Mouse (Mus musculus) kidney, embryonic 15.5 days (tissue): ENCODE results near the gene Ppp1r16b. TPM values are rescaled to one million over a fixed set of nuclear protein-coding genes. Genes with fewer than 3 reads are reported as not detected.
A peak's percentile ranks its signal among the peaks of the same experiment; 100 is the strongest.
"Not testable (repeated sequence)": the region's sequence is repeated elsewhere in the genome, so short reads cannot be mapped to it uniquely, and the experiment has no call there.

Experiments used
- ATAC-seq: fragments of 200-750 bp; cut with Nextera tagmentation; replicated peaks from 2 replicates; pipeline ENCODE4 v1.8.0; 2017; ENCODE audit warnings: moderate TSS enrichment; ENCODE audit not compliant: low FRiP score
- H3K27ac ChIP-seq: fragments of 300-500 bp; sonication (generic); 2 replicates; pipeline ENCODE4 v1.5.1; 2015; ENCODE audit warnings: mild to moderate bottlenecking, inconsistent platforms
- H3K27me3 ChIP-seq: fragments of 300-500 bp; sonication (generic); 2 replicates; pipeline ENCODE4 v1.6.1; 2015; ENCODE audit warnings: inconsistent platforms
- H3K36me3 ChIP-seq: fragments of 300-500 bp; sonication (generic); 2 replicates; pipeline ENCODE4 v1.6.1; 2015; ENCODE audit warnings: inconsistent platforms
- H3K4me1 ChIP-seq: fragments of 300-500 bp; sonication (generic); 2 replicates; pipeline ENCODE4 v1.6.1; 2015; ENCODE audit warnings: inconsistent platforms
- H3K4me2 ChIP-seq: fragments of 300-500 bp; sonication (generic); 2 replicates; pipeline ENCODE4 v1.6.1; 2015; ENCODE audit warnings: moderate library complexity, mild to moderate bottlenecking, inconsistent platforms
- H3K4me3 ChIP-seq: fragments of 300-500 bp; sonication (generic); replicated peaks from 2 replicates; pipeline ENCODE4 v1.5.1; 2015; ENCODE audit warnings: mild to moderate bottlenecking, inconsistent platforms
- H3K9ac ChIP-seq: fragments of 300-500 bp; sonication (generic); 2 replicates; pipeline ENCODE4 v1.6.1; 2015; ENCODE audit warnings: mild to moderate bottlenecking, inconsistent platforms
- H3K9me3 ChIP-seq: fragments of 300-500 bp; sonication (generic); replicated peaks from 2 replicates; pipeline ENCODE4 v1.6.1; 2016; ENCODE audit warnings: inconsistent platforms
- WGBS: fragments of 180-500 bp; shearing (Covaris S2); methylation state at CpG from one replicate; pipeline ENCODE4 v1.1.7; 2015; ENCODE audit warnings: mixed read lengths; 5-methylcytosine and 5-hydroxymethylcytosine counted together
- polyA plus RNA-seq: library from polyadenylated mRNA; unstranded; fragments of >200 nt; fragmentation: Nextera tagmentation; extraction: Ambion mirVana; gene quantifications from 2 replicates; pipeline ENCODE4 v1.2.1, GENCODE M21; 2015

Gene Ppp1r16b
- polyA plus RNA-seq, 1 experiment from 2014 or later: 14.9 TPM

DNA sequence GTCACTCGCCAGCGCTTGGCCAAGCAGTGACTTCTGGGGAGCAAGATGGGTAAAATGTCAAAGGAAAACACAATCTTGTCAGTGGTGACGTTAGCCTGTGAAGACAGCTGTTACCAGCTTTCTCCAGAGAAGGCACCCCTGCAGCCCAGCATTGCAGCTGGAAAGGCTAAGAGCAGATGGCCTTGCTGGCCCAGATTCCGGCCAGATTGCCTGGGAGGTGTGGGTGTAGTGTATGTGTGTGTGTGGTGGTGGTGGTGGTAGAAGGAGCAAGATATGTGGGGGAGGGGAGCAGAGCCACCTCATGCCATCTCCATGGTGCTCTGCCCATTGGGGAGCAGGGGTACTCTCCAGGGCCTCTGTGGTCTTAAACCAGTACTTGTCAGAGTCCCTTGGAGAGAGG lies 67.9 kb downstream of the Ppp1r16b start:
- H3K36me3 ChIP-seq: no peaks in the 10 kb centered on the region
- H3K4me3 ChIP-seq: no peak overlapping the region
- 56% methylated on average over 4 of the region's 4 CpGs for WGBS
- no peaks in the 10 kb centered on the region for H3K27me3 ChIP-seq
- no peak for ATAC-seq
- H3K4me2 ChIP-seq: no peak overlapping the region
- H3K9ac ChIP-seq: no peak overlapping the region
- H3K4me1 ChIP-seq: peaks cover 25% of the 10 kb centered on the region
- no peaks in the 10 kb centered on the region for H3K9me3 ChIP-seq
- H3K27ac ChIP-seq: no peak overlapping the region

DNA sequence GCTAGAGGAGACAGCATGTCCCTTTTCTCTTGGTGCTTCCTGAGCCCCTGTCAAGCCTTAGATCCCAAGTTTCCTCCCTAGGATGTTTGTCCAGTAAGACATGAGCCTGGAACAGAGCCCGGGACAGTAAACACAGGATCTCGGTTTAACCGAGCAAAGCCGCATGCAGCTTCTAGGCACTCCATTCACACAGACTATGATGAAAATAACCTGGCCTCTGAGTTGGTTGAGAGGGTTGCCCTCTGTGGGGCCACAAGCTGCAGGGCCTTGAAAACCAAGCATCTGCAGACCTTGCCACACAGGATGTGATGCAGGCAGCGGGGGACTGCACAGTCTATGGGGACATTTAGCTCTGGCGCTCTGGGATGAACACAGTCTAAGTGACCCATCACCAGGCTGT lies 68.7 kb downstream of the Ppp1r16b start:
- H3K9me3 ChIP-seq: no peaks in the 10 kb centered on the region
- WGBS: 74% methylated on average over 6 of the region's 6 CpGs
- no peak overlapping the region for H3K9ac ChIP-seq
- H3K4me3 ChIP-seq: no peak overlapping the region
- peaks cover 25% of the 10 kb centered on the region for H3K4me1 ChIP-seq
- no peak overlapping the region for H3K4me2 ChIP-seq
- no peaks in the 10 kb centered on the region for H3K36me3 ChIP-seq
- no peaks in the 10 kb centered on the region for H3K27me3 ChIP-seq
- 0 out of 2 replicates have a peak overlapping the region, but pooled peaks have one; percentile 22 for H3K27ac ChIP-seq
- ATAC-seq: no peak

DNA sequence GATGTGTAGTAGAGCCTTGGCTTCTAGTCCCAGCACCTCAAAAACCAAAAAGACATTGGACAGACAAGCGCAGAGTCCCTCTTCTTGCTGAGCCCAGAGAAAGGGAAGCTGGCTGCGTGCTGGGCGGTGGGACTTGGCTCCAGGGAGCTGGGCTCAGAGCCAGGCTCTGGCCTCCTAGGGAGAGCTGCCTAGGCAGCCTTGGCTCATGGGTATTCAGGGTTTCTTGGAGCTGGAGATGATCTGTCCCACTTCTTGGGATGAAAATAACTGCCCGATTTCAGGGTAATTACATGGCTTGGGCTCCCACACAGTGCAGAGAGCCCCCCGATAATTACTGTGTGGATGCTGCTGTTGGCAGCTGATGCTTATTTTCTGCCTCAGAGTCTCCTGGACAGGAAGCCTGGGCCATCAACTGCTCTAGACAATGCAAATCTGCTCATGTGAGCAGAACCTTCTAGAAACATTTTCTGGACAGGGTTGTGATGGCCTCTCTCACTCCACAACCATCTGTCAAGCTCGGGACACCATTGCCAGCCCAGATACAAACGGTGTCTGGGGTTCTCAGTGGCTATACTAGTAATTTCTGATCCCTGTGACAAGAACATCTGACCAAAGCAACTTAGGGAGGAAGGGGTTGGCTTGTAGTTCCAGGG lies 69.4 kb downstream of the Ppp1r16b start:
- peak overlapping the region; percentile 22; the same call in 1 of the 2 replicates for H3K27ac ChIP-seq

DNA sequence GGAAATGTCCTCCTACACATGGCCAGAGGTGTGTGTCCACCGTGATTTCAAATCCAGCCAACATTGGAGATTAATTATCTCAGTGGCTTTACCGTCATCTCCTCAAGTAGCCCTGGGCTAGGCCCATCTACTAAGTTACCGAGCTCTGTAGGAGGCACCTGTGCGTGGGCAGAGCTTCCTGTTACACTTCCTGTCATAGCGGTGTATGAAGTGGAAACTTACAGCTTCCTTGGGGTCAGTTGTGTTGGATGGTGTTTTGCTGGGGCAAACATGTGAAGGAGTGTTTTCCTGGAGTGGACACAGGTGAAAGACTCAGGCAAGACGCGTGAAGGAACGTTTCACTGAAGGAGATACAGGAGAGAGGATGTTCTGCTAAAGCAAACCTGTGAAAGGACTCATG lies 70.1 kb downstream of the Ppp1r16b start:
- H3K9me3 ChIP-seq: no peaks in the 10 kb centered on the region
- H3K27ac ChIP-seq: no peak overlapping the region
- H3K9ac ChIP-seq: no peak overlapping the region
- H3K36me3 ChIP-seq: no peaks in the 10 kb centered on the region
- no peaks in the 10 kb centered on the region for H3K27me3 ChIP-seq
- no peak for ATAC-seq
- H3K4me3 ChIP-seq: no peak overlapping the region
- peaks cover 25% of the 10 kb centered on the region for H3K4me1 ChIP-seq
- WGBS: 73% methylated on average over 8 of the region's 8 CpGs
- no peak overlapping the region for H3K4me2 ChIP-seq

More for the DNA sequence above, 69.4 kb downstream of the Ppp1r16b start:
- H3K9me3 ChIP-seq: no peaks in the 10 kb centered on the region
- no peaks in the 10 kb centered on the region for H3K27me3 ChIP-seq
- H3K4me1 ChIP-seq: peaks cover 25% of the 10 kb centered on the region
- no peaks in the 10 kb centered on the region for H3K36me3 ChIP-seq
- ATAC-seq: no peak
- H3K9ac ChIP-seq: no peak overlapping the region
- H3K4me3 ChIP-seq: no peak overlapping the region
- no peak overlapping the region for H3K4me2 ChIP-seq
- WGBS: 82% methylated on average over 7 of the region's 7 CpGs

DNA sequence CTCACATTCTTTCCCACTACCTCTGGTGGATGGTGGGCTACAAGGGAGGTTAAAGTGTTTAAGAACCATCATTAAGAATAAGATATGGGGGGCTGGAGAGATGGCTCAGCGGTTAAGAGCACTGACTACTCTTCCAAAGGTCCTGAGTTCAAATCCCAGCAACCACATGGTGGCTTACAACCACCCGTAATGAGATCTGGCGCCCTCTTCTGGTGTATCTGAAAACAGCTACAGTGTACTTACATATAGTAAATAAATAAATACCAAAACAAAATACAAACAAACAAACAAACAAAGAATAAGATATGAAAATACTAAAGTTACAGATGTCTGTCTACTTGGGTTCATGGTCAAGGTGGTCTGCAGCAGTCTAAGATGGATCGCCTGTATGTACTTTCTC lies 71.0 kb downstream of the Ppp1r16b start:
- WGBS: 81% methylated on average over 4 of the region's 4 CpGs
- peaks cover 25% of the 10 kb centered on the region for H3K4me1 ChIP-seq
- not testable (repeated sequence) for H3K4me2 ChIP-seq, H3K27me3 ChIP-seq, H3K9ac ChIP-seq, H3K27ac ChIP-seq, ATAC-seq, H3K9me3 ChIP-seq, H3K4me3 ChIP-seq, H3K36me3 ChIP-seq

DNA sequence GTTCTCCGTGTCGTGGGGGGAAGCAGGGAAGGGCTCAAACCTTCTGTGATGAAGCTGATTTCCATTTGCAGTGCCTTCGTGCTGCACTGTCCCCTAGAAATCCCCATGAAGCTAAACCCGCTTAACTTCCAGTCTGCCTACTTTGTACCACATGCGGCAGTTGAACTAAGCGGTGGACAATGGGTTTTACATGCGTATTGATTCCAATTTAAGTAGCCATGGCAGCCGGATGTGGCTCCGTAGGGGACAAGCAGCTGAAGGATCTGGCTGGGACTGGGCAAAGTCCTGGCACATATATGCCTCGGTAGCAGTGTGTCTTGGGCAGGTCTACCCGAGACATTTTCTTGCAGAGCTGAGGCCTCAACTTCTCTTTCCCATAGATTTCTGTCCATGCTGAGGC lies 73.4 kb downstream of the Ppp1r16b start:
- ATAC-seq: no peak
- H3K27me3 ChIP-seq: no peaks in the 10 kb centered on the region
- H3K36me3 ChIP-seq: peaks cover 12% of the 10 kb centered on the region
- no peak overlapping the region for H3K4me3 ChIP-seq
- no peaks in the 10 kb centered on the region for H3K9me3 ChIP-seq
- no peak overlapping the region for H3K9ac ChIP-seq
- 90% methylated on average over 11 of the region's 11 CpGs for WGBS
- no peak overlapping the region for H3K4me2 ChIP-seq
- H3K4me1 ChIP-seq: peaks cover 13% of the 10 kb centered on the region
- no peak overlapping the region for H3K27ac ChIP-seq

DNA sequence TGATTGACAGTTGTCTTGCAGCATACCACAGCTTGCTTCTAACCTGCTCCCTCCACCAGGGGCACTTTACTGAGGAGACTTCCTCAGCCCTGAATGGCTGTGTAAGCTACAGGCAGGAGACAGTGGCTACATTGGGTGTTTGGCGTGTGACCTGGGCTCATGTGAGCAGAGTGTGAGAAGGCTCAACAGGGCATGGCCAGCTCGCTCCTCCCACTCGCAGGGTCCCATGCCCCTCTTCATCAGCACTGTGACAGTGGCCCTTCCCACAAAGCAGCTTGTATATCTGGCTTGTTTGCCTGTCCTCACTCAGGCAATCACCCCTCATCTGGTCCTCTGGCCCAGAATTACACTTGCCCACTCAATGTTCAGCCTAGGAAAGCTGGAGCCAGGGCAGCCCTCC lies 73.9 kb downstream of the Ppp1r16b start:
- Histone ChIP-seq H3K4me3 (no peak overlapping the region), H3K9ac (no peak overlapping the region), H3K9me3 (no peaks in the 10 kb centered on the region), H3K36me3 (peaks cover 12% of the 10 kb centered on the region), H3K27ac (no peak overlapping the region), H3K27me3 (no peaks in the 10 kb centered on the region), H3K4me2 (no peak overlapping the region), H3K4me1 (peaks cover 9% of the 10 kb centered on the region; the same call in 1 of the 2 replicates)
- 56% methylated on average over 3 of the region's 3 CpGs for WGBS
- no peak for ATAC-seq

DNA sequence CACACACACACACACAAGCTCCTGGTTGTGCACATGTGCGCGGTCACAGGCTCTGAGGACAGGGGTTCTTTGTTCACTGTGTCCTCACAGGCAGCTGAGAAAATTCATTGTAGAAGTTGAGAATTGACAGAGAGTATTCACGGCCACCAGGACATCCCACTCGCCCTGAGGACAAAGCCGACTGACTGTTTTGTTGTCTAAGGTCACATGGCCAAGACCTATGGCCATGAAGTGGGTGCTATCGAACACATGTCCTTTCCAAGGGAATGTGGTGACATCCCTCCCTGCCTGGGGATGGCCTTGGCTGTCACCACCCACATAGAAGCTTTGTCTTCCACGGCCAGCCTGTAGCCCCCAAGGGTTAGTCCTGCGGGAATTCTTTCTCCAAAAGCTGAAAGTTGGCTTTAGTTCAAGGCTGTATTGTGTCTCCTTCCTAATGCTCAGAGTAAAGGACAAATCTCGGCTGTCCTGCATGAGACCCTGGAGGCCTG lies 75.9 kb downstream of the Ppp1r16b start:
- H3K4me3 ChIP-seq: no peak overlapping the region
- H3K4me2 ChIP-seq: no peak overlapping the region
- peaks cover 12% of the 10 kb centered on the region for H3K36me3 ChIP-seq
- no peak overlapping the region for H3K9ac ChIP-seq
- ATAC-seq: no peak
- H3K27ac ChIP-seq: no peak overlapping the region
- WGBS: 74% methylated on average over 9 of the region's 9 CpGs
- H3K9me3 ChIP-seq: no peaks in the 10 kb centered on the region
- no peaks in the 10 kb centered on the region for H3K4me1 ChIP-seq
- no peaks in the 10 kb centered on the region for H3K27me3 ChIP-seq

DNA sequence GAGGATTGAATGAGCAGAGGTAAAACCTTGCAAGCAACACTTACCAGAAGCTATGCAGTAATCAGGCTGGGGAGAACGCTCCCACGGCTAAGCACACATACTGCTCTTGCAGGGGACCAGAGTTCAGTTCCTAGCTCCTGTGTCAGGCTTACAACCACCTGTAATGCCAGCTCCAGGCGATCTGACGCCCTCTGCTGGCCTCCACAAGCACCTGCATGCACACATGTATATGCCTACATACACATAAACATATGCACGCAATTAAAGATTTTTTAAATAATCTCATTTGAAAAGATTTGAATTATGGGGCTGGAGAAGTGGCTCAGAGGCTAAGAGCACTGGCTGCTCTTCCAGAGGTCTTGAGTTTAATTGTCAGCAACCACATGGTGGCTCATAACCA lies 77.2 kb downstream of the Ppp1r16b start:
- Histone ChIP-seq H3K27ac (no peak overlapping the region), H3K9ac (no peak overlapping the region), H3K27me3 (no peaks in the 10 kb centered on the region), H3K4me3 (no peak overlapping the region), H3K4me1 (no peaks in the 10 kb centered on the region), H3K36me3 (peaks cover 12% of the 10 kb centered on the region), H3K4me2 (no peak overlapping the region), H3K9me3 (no peaks in the 10 kb centered on the region)
- ATAC-seq: no peak
- 79% methylated on average over 5 of the region's 5 CpGs for WGBS

DNA sequence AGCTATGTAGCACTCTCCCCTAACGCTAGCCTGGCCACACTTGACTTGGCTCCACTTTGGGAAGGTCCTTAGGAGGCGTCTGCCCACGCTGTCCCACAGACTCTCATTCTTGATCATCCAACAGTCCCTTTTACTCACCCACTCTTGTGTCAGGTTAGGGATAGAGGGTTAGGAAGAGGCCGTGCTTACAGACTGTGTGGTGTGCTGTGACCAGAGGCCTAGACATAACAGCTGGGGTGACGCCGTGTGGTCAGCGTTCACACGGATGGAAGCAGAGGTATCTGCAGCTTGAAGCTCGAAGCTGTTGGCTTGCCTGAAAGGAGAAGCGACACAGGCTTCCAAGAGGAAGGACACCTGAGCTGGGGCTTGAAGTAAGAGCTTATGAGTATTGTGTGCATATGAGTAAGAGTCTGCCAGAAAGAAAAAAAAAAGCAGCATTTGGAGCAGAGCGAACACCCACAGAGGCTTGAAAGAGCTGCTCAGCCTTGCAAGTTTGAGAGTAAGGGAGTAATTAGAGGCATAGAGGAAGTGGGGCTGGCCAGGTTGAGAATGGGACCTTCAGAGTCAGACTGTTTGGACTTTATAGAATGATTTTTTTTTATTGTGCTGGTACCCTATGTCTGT lies 78.4 kb downstream of the Ppp1r16b start:
- peaks cover 14% of the 10 kb centered on the region for H3K36me3 ChIP-seq
- ATAC-seq: no peak
- no peak overlapping the region for H3K4me3 ChIP-seq
- no peaks in the 10 kb centered on the region for H3K4me1 ChIP-seq
- H3K27ac ChIP-seq: no peak overlapping the region
- WGBS: 87% methylated on average over 11 of the region's 11 CpGs
- no peak overlapping the region for H3K9ac ChIP-seq
- no peaks in the 10 kb centered on the region for H3K27me3 ChIP-seq
- H3K4me2 ChIP-seq: no peak overlapping the region
- H3K9me3 ChIP-seq: no peaks in the 10 kb centered on the region

DNA sequence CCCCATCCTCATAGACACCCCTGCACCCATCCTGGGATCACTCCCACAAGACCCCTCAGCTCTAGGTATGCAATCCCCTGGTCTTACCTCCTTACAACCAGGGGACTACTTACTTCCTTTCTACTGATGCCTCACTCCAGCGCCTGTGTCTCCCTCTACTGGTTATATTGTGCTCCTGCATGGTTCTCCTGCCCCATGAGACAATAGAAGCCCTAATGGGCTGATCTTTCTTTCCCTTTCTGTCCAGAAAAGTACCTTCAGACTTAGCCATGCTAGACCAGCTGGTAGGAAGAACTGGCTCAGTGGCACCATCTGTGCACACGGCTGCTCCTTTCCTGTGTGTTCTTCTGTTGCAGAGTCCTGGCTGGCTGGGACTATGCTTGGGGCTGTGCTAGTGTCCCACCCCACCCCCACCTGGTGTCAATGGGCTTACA lies 79.9 kb downstream of the Ppp1r16b start:
- Histone ChIP-seq H3K9me3 (no peaks in the 10 kb centered on the region), H3K9ac (no peak overlapping the region), H3K4me1 (no peaks in the 10 kb centered on the region), H3K4me2 (no peak overlapping the region), H3K27ac (no peak overlapping the region), H3K4me3 (no peak overlapping the region), H3K36me3 (peaks cover 14% of the 10 kb centered on the region), H3K27me3 (no peaks in the 10 kb centered on the region)
- ATAC-seq: 0 out of 2 replicates have a peak, but pooled peaks have one; percentile 33
- WGBS: 25% methylated on average over 2 of the region's 2 CpGs

DNA sequence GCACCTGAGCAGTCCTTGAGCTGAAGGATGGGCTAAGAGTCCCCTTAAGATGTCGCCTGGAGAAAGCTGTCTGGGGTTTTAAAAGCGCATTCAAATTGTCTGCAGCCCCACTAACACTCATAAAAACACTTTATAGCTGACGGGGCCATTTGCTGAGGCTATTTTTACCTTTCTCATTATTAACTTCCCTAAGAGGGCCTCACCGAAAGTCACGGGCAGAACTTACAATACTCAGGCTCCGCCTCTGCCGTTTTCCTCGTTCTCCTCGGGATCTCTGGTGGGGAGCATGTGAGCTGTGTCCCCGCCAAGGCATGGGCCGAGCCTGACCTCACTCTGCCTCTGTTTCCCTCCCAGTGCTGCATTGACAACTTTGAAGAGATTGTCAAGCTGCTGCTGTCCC lies 81.0 kb downstream of the Ppp1r16b start:
- ATAC-seq: no peak
- 55% methylated on average over 11 of the region's 11 CpGs for WGBS
- Histone ChIP-seq H3K4me2 (no peak overlapping the region), H3K9ac (no peak overlapping the region), H3K27me3 (no peaks in the 10 kb centered on the region), H3K9me3 (no peaks in the 10 kb centered on the region), H3K27ac (no peak overlapping the region), H3K4me3 (no peak overlapping the region), H3K4me1 (no peaks in the 10 kb centered on the region), H3K36me3 (peaks cover 15% of the 10 kb centered on the region)
